Mouse (Mus musculus) heart, adult 2 months (tissue): ENCODE measurements around the gene Tmem123. TPM values are rescaled to one million over a fixed set of nuclear protein-coding genes. Genes with fewer than 3 reads are reported as not detected.

ENCODE experiments used
- DNase-seq, 2 experiments: peaks; one replicate each; pipeline ENCODE4 v3.0.0; 2021
- H3K27ac ChIP-seq: fragments of 200-600 bp; 2 replicates; pipeline ENCODE4 v1.8.1; 2022
- H3K27me3 ChIP-seq: fragments of 200-500 bp; 2 replicates; pipeline ENCODE4 v1.6.1; 2012; ENCODE audit warnings: mild to moderate bottlenecking, low read length, inconsistent platforms, mixed read lengths; ENCODE audit not compliant: control insufficient read depth, insufficient read depth
- H3K36me3 ChIP-seq: fragments of 200-500 bp; 2 replicates; pipeline ENCODE4 v1.6.1; 2012; ENCODE audit warnings: low read length, inconsistent platforms; ENCODE audit not compliant: control insufficient read depth, insufficient read depth
- H3K4me1 ChIP-seq: fragments of 200-500 bp; 2 replicates; pipeline ENCODE4 v1.6.1; 2011; ENCODE audit warnings: low read length; ENCODE audit not compliant: control insufficient read depth, insufficient read depth
- H3K4me3 ChIP-seq: fragments of 200-600 bp; 2 replicates; pipeline ENCODE4 v1.8.1; 2022
- H3K79me2 ChIP-seq: fragments of 200-500 bp; replicated peaks from 2 replicates; pipeline ENCODE4 v1.6.1; 2012; ENCODE audit warnings: mild to moderate bottlenecking, inconsistent platforms, low read length, moderate library complexity, mixed read lengths; ENCODE audit not compliant: control insufficient read depth, insufficient read depth
- H3K9ac ChIP-seq: fragments of 200-500 bp; 2 replicates; pipeline ENCODE4 v1.6.1; 2012; ENCODE audit warnings: low read depth, mild to moderate bottlenecking, control low read depth, inconsistent platforms, low read length, mixed read lengths
- CTCF ChIP-seq: fragments of 200-600 bp; IDR thresholded peaks from 2 replicates; pipeline ENCODE4 v1.8.1; 2022; ENCODE audit warnings: antibody characterized with exemption, mild to moderate bottlenecking, moderate library complexity
- EP300 ChIP-seq: fragments of 200-500 bp; IDR thresholded peaks from 2 replicates; pipeline ENCODE4 v1.6.1; 2011; ENCODE audit warnings: low read depth, low read length, control low read depth; ENCODE audit not compliant: insufficient read depth
- POLR2A ChIP-seq: fragments of 200-500 bp; IDR thresholded peaks from 2 replicates; pipeline ENCODE4 v1.6.1; 2011; ENCODE audit warnings: mild to moderate bottlenecking, low read depth, low read length, control low read depth; ENCODE audit not compliant: insufficient read depth
- WGBS: fragments of 180-500 bp; shearing (Covaris S2); methylation state at CpG from one replicate; pipeline ENCODE4 v1.1.7; 2018; 5-methylcytosine and 5-hydroxymethylcytosine counted together
- intact Hi-C: fragments of 180-260 bp; cut with DNase I; formaldehyde crosslinking; loops from one replicate; pipeline ENCODE4 v1.15.1; 2025
- polyA plus RNA-seq: library from polyadenylated mRNA; depleted of rRNA; stranded (reverse); fragments of >200 nt; gene quantifications from 2 replicates; pipeline ENCODE4 v1.2.3, GENCODE M21; 2012
- total RNA-seq, 2 experiments: library from RNA; stranded (reverse); gene quantifications; 2 replicates each; pipeline ENCODE4 v1.2.3; 2021

Gene Tmem123
- total and polyA plus RNA-seq, 3 experiments = 35.6 to 44.8 (median 38.8) TPM

- no peak for DNase-seq
- 86% methylated on average over 1 of the region's 1 CpGs for WGBS
- TF ChIP-seq EP300 (no peak), POLR2A (no peak), CTCF (no peak)
- no peaks in the 10 kb centered on the region for H3K27me3 ChIP-seq
- no peaks in the 10 kb centered on the region for H3K4me1 ChIP-seq
- H3K79me2 ChIP-seq = no peaks in the 10 kb centered on the region
- intact Hi-C loops = no loop called here
- H3K27ac ChIP-seq = no peak overlapping the region
- H3K9ac ChIP-seq = no peak overlapping the region
- H3K36me3 ChIP-seq = no peaks in the 10 kb centered on the region
- no peak overlapping the region for H3K4me3 ChIP-seq
Observed at GRCm38 (mm10) chr9:7742696-7743095, 21.1 kb upstream of the Tmem123 start.

- intact Hi-C loops = no loop called here
- no peak overlapping the region for H3K27ac ChIP-seq
- no peaks in the 10 kb centered on the region for H3K79me2 ChIP-seq
- H3K27me3 ChIP-seq = no peaks in the 10 kb centered on the region
- H3K4me1 ChIP-seq = no peaks in the 10 kb centered on the region
- H3K9ac ChIP-seq = no peak overlapping the region
- H3K36me3 ChIP-seq = no peaks in the 10 kb centered on the region
- DNase-seq = no peak
- TF ChIP-seq POLR2A (no peak), CTCF (no peak), EP300 (no peak)
- H3K4me3 ChIP-seq = no peak overlapping the region
- WGBS = 40% methylated on average over 1 of the region's 1 CpGs
Observed at GRCm38 (mm10) chr9:7744156-7744555, 19.7 kb upstream of the Tmem123 start.

GRCm38 (mm10) chr9:7748881-7749280 lies 15.0 kb upstream of the Tmem123 start:
- 73% methylated on average over 3 of the region's 3 CpGs for WGBS
- intact Hi-C loops = no loop called here
- TF ChIP-seq CTCF = no peak
- no peak for TF ChIP-seq EP300
- TF ChIP-seq POLR2A = no peak
- no peaks in the 10 kb centered on the region for H3K36me3 ChIP-seq
- no peak overlapping the region for H3K27ac ChIP-seq
- no peaks in the 10 kb centered on the region for H3K27me3 ChIP-seq
- no peak for DNase-seq
- no peaks in the 10 kb centered on the region for H3K4me1 ChIP-seq
- H3K79me2 ChIP-seq = no peaks in the 10 kb centered on the region
- no peak overlapping the region for H3K4me3 ChIP-seq
- H3K9ac ChIP-seq = no peak overlapping the region

GRCm38 (mm10) chr9:7749537-7749936 lies 14.3 kb upstream of the Tmem123 start:
- H3K27me3 ChIP-seq = no peaks in the 10 kb centered on the region
- no peaks in the 10 kb centered on the region for H3K4me1 ChIP-seq
- no peak for DNase-seq
- WGBS = 71% methylated on average over 4 of the region's 4 CpGs
- intact Hi-C loops = no loop called here
- H3K36me3 ChIP-seq = no peaks in the 10 kb centered on the region
- H3K4me3 ChIP-seq = no peak overlapping the region
- H3K9ac ChIP-seq = no peak overlapping the region
- TF ChIP-seq POLR2A (no peak), CTCF (no peak), EP300 (no peak)
- no peaks in the 10 kb centered on the region for H3K79me2 ChIP-seq
- H3K27ac ChIP-seq = no peak overlapping the region

GRCm38 (mm10) chr9:7755889-7756423 lies 7.9 kb upstream of the Tmem123 start:
- no peaks in the 10 kb centered on the region for H3K36me3 ChIP-seq
- WGBS = 81% methylated on average over 2 of the region's 2 CpGs
- no peak for TF ChIP-seq CTCF
- TF ChIP-seq EP300 = no peak
- no peak for TF ChIP-seq POLR2A

GRCm38 (mm10) chr9:7761906-7762455 lies 1.9 kb upstream of the Tmem123 start:
- 77% methylated on average over 17 of the region's 17 CpGs for WGBS
- intact Hi-C loops = loop anchor here (2.0 to 10.0 kb wide), 2 partner anchors 47 to 243 kb away; partner anchors contain the start of gene Yap1
- peaks cover 2% of the 10 kb centered on the region; the same call in 1 of the 2 replicates for H3K79me2 ChIP-seq

More at GRCm38 (mm10) chr9:7755889-7756423, 7.9 kb upstream of the Tmem123 start:
- no peak overlapping the region for H3K27ac ChIP-seq
- no peaks in the 10 kb centered on the region for H3K4me1 ChIP-seq
- H3K4me3 ChIP-seq = no peak overlapping the region
- intact Hi-C loops = no loop called here
- H3K79me2 ChIP-seq = no peaks in the 10 kb centered on the region
- DNase-seq = no peak
- H3K9ac ChIP-seq = no peak overlapping the region
- H3K27me3 ChIP-seq = no peaks in the 10 kb centered on the region

More at GRCm38 (mm10) chr9:7761906-7762455, 1.9 kb upstream of the Tmem123 start:
- DNase-seq = no peak
- H3K4me3 ChIP-seq = no peak overlapping the region
- TF ChIP-seq CTCF (no peak), EP300 (no peak), POLR2A (no peak)
- no peak overlapping the region for H3K9ac ChIP-seq
- no peaks in the 10 kb centered on the region for H3K27me3 ChIP-seq
- peaks cover 16% of the 10 kb centered on the region for H3K36me3 ChIP-seq
- no peak overlapping the region for H3K27ac ChIP-seq
- H3K4me1 ChIP-seq = peaks cover 4% of the 10 kb centered on the region
